Mouse (Mus musculus) heart, embryonic 12.5 days (tissue): ENCODE measurements around the gene Rbbp5. TPM values are rescaled to one million over a fixed set of nuclear protein-coding genes. Genes with fewer than 3 reads are reported as not detected.
A peak's percentile ranks its signal among the peaks of the same experiment; 100 is the strongest.

ENCODE experiments used
- ATAC-seq: fragments of 200-750 bp; cut with Nextera tagmentation; 2 replicates; pipeline ENCODE4 v1.8.0; 2017; ENCODE audit warnings: moderate TSS enrichment, moderate library complexity; ENCODE audit not compliant: insufficient number of reproducible peaks, low FRiP score
- H3K27ac ChIP-seq: fragments of 300-500 bp; sonication (generic); 2 replicates; pipeline ENCODE4 v1.5.1; 2016; ENCODE audit warnings: mild to moderate bottlenecking, moderate library complexity; ENCODE audit not compliant: poor library complexity, severe bottlenecking
- H3K27me3 ChIP-seq: fragments of 300-500 bp; sonication (generic); replicated peaks from 2 replicates; pipeline ENCODE4 v1.6.1; 2016; ENCODE audit warnings: mild to moderate bottlenecking, moderate library complexity
- H3K36me3 ChIP-seq: fragments of 300-500 bp; sonication (generic); 2 replicates; pipeline ENCODE4 v1.6.1; 2016; ENCODE audit warnings: mild to moderate bottlenecking, moderate library complexity
- H3K4me1 ChIP-seq: fragments of 300-500 bp; sonication (generic); replicated peaks from 2 replicates; pipeline ENCODE4 v1.6.1; 2016; ENCODE audit warnings: mild to moderate bottlenecking
- H3K4me2 ChIP-seq: fragments of 300-500 bp; sonication (generic); 2 replicates; pipeline ENCODE4 v1.6.1; 2016; ENCODE audit warnings: mild to moderate bottlenecking, moderate library complexity
- H3K4me3 ChIP-seq: fragments of 300-500 bp; sonication (generic); 2 replicates; pipeline ENCODE4 v1.5.1; 2016; ENCODE audit warnings: mild to moderate bottlenecking
- H3K9ac ChIP-seq: fragments of 300-500 bp; sonication (generic); 2 replicates; pipeline ENCODE4 v1.6.1; 2016; ENCODE audit warnings: mild to moderate bottlenecking, moderate library complexity
- H3K9me3 ChIP-seq: fragments of 300-500 bp; sonication (generic); replicated peaks from 2 replicates; pipeline ENCODE4 v1.6.1; 2016; ENCODE audit warnings: mild to moderate bottlenecking, moderate library complexity
- WGBS: fragments of 180-500 bp; shearing (Covaris S2); methylation state at CpG from one replicate; pipeline ENCODE4 v1.1.7; 2016; 5-methylcytosine and 5-hydroxymethylcytosine counted together
- polyA plus RNA-seq: library from polyadenylated mRNA; unstranded; fragments of >200 nt; fragmentation: Nextera tagmentation; extraction: Ambion mirVana; gene quantifications from 2 replicates; pipeline ENCODE4 v1.2.1, GENCODE M21; 2016

Gene Rbbp5
- 34.2 and 37.8 TPM in 2 replicates for polyA plus RNA-seq

DNA sequence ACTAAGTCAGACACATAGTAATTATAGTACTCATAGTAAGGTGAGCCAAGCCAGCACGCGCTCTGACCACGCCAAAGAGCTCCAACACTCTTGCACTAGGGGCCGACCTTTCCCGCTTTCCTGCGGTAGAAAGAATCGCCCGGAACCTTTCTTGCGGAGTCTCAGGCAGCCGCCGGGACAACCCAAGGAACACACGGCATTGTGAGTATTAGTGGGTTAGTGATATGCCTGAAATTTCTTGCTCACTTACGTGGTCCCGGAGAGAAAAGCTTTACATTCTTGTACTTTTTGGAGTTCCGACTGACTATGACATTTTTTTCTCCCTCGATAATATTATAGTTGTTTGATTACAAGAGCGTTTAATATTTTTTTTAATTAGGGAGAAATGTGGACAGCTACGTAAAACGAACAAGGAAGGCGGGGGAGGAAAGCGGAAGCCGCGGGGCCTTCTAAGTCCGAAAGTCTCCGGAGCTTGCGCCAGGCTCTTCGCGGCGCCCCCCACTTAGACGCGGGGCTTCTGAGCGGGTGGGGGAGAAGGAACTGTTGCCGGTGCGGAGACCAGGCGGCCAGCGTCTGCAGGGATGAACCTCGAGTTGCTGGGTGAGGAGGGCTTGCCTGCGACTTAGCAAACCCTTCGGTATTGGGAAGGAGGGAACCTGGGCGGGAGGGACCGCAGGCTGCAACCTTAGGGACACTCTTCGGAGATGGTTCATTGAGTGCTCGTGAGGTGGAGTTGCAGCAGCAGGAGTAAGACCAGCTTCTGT is at the start of gene Rbbp5:
TSS of gene Rbbp5 (plus strand) at position 438 of the 764 bp plus-strand sequence.
- Histone ChIP-seq H3K4me1 (peaks cover 17% of the 10 kb centered on the region), H3K27me3 (no peaks in the 10 kb centered on the region), H3K9ac (peak within 1 kb of the TSS; percentile 89), H3K9me3 (no peaks in the 10 kb centered on the region), H3K4me2 (peak within 1 kb of the TSS; percentile 70), H3K4me3 (peak within 1 kb of the TSS; percentile 89), H3K27ac (peak within 1 kb of the TSS; percentile 59), H3K36me3 (no peaks in the 10 kb centered on the region)
- under 1% methylated on average over 43 of the region's 43 CpGs for WGBS
- peak; percentile 86 for ATAC-seq

DNA sequence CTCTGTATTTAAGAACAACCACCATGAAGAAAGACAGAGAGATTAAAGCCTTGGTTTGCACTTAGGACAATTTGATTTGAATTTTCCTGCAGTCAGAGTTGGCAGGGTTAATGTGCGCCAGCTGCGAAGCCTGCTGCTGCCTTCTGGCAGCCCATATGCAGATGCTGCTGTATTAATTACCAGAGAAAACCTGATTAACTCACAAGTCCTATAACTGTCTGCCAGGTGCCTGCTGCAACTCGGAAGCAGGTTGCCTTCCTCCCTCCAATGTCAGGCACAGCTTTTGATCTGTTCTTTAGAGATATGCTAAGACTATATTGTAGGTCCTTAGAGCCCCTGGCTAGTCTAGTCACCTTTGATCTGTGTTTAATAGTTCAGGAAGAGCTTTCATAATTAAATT is 46.3 kb upstream of the Rbbp5 start:
- Histone ChIP-seq H3K9me3 (no peaks in the 10 kb centered on the region), H3K4me2 (no peak overlapping the region), H3K27ac (no peak overlapping the region), H3K4me3 (no peak overlapping the region), H3K9ac (no peak overlapping the region), H3K27me3 (no peaks in the 10 kb centered on the region), H3K4me1 (peaks cover 11% of the 10 kb centered on the region; the same call in 1 of the 2 replicates), H3K36me3 (peaks cover 14% of the 10 kb centered on the region)
- WGBS, result 87% methylated on average over 3 of the region's 3 CpGs
- ATAC-seq, result no peak

DNA sequence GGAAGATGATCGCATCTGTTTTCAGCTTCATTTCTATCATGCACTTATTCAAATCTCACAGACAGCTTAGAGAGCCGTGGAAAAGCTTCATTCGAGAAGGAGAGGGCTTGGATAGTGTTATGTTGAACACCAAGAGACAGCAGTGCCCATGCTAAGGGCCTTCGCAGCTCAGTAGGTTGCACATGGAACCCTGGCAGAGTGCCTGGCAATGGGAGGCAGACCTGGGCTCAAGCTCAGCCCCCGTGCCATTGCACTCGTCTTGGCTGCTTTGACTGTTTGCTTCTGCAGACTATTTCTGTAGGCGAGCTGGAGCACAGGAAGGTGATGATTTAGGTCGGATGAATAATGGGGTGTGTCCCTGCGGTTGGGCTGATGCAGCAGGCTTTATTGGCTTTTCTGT is 45.4 kb upstream of the Rbbp5 start:
- H3K4me1 ChIP-seq, result peaks cover 11% of the 10 kb centered on the region; the same call in 1 of the 2 replicates
- H3K9me3 ChIP-seq, result no peaks in the 10 kb centered on the region
- no peak overlapping the region for H3K4me3 ChIP-seq
- no peak overlapping the region for H3K4me2 ChIP-seq
- H3K36me3 ChIP-seq, result peaks cover 18% of the 10 kb centered on the region
- ATAC-seq, result no peak
- no peaks in the 10 kb centered on the region for H3K27me3 ChIP-seq
- H3K27ac ChIP-seq, result no peak overlapping the region
- no peak overlapping the region for H3K9ac ChIP-seq
- WGBS, result 73% methylated on average over 9 of the region's 9 CpGs

DNA sequence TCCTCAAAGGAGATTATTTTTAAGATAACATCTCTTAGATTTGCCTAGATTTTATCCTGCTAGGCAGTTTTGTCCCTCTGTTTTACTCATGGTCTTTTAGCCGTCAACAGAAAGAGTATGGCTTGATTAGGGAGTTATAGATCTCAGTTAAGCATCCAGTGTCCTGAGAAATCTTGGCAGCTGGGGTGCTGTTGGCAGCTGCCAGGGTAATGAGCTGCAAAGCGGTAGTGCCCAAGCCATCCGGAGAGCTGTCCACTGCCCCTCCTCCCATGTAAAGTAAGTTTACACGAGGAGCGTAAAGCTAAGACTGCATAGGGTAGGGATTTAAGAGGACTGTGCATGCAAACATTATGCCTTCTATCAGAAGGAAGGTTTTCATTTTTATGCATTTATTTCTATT is 43.8 kb upstream of the Rbbp5 start:
- Histone ChIP-seq H3K27ac (no peak overlapping the region), H3K27me3 (no peaks in the 10 kb centered on the region), H3K4me3 (no peak overlapping the region), H3K4me1 (peaks cover 11% of the 10 kb centered on the region; the same call in 1 of the 2 replicates), H3K4me2 (no peak overlapping the region), H3K9ac (no peak overlapping the region), H3K9me3 (no peaks in the 10 kb centered on the region), H3K36me3 (peaks cover 24% of the 10 kb centered on the region)
- no peak for ATAC-seq
- 85% methylated on average over 5 of the region's 5 CpGs for WGBS

DNA sequence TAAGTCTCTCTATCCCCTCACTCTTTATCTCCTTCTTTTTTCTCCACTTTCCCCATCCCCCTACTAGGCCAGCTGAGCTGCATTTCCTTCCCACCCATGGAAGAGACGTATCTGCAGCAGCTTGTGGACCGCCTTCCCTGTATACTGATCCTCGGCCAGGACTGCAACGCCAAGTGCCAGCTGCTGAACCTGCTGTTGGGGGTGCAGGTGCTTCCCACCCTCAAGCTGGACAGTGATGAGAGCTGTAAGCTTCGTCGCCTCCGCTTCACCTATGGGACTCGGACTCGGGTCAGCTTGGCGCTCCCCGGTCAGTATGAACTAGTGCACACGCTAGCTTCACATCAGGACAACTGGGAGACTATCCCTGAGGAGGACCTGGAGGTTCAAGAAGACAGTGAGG is 43.1 kb upstream of the Rbbp5 start:
- no peak for ATAC-seq
- no peak overlapping the region for H3K4me3 ChIP-seq
- 90% methylated on average over 12 of the region's 12 CpGs for WGBS

DNA sequence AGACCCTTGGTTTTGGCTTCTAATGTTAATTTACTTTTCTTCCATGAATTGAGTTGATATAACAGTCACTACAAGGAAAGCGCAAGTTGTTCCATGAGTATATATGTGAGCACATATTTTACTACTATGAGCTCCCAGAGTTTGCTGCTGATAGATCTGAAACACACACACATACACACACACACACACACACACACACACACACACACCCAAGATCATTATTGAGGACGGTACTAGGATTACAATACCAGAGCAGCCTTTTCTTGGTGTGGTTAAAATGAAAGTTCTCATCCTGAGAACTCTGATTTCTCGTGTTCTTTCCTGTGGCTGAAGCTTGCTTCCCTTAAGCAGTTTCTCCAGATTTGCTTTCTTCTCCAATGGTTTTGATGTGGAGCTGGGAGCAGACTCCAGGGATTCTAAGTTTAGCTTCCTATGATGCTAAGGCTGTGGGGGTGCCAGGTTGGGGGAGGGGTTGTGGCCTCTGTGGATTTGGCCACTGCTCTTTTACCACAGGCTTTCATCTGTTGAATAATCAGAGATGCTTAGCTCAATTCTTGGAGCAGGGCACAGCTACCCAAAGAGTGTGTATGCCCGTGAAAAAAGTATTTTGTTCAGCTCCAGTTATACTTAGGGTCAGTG is 40.7 kb upstream of the Rbbp5 start:
- Histone ChIP-seq H3K9ac (no peak overlapping the region), H3K4me2 (no peak overlapping the region), H3K27me3 (no peaks in the 10 kb centered on the region), H3K27ac (no peak overlapping the region), H3K36me3 (peaks cover 43% of the 10 kb centered on the region), H3K9me3 (peaks cover 4% of the 10 kb centered on the region), H3K4me3 (no peak overlapping the region), H3K4me1 (peaks cover 11% of the 10 kb centered on the region; the same call in 1 of the 2 replicates)
- no peak for ATAC-seq
- WGBS, result 77% methylated on average over 4 of the region's 4 CpGs

More for the DNA sequence above, 43.1 kb upstream of the Rbbp5 start:
- H3K9me3 ChIP-seq, result no peaks in the 10 kb centered on the region
- no peak overlapping the region for H3K27ac ChIP-seq
- H3K36me3 ChIP-seq, result peaks cover 24% of the 10 kb centered on the region
- H3K9ac ChIP-seq, result no peak overlapping the region
- H3K27me3 ChIP-seq, result no peaks in the 10 kb centered on the region
- peaks cover 11% of the 10 kb centered on the region; the same call in 1 of the 2 replicates for H3K4me1 ChIP-seq
- no peak overlapping the region for H3K4me2 ChIP-seq

DNA sequence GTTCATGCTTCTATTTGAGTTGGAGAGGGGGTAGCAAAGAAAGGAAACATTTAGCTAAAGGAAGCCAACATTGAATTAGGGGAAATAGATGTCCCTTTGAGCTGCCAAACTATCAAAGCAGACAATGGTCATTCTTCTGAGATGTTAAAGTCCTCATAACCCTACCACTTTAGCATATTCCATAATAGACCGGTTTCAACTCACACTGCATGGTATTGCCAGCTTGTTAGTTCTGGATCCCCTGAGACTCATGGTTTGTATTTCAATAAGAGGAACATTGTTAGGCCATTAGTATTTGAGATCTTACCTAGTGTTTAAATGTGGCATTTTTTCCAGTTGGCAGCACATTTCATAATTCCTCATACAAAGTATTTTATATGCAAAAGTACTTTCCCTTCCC is 40.2 kb upstream of the Rbbp5 start:
- no peak overlapping the region for H3K4me2 ChIP-seq
- no peak overlapping the region for H3K27ac ChIP-seq

DNA sequence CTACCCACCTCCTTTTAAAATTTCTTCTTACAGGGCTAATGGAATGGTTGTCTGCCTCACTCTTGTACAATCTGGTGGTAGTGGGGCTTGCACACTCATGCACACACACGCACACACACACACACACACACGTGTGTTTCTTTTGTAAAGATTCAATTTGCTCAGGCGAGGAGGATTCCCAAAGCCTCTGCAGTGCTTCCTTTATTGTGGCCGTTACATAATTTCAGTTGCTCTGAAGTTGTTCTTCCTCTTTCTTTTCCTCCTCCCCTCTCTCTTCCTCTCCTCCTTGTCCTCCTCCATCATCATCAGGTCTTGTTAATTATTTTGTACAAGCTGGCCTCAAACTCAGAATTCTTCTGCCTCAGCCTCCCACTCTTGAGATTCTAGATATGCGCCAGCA is 39.8 kb upstream of the Rbbp5 start:
- Histone ChIP-seq H3K36me3 (peaks cover 53% of the 10 kb centered on the region), H3K27me3 (no peaks in the 10 kb centered on the region), H3K4me2 (no peak overlapping the region), H3K4me1 (peaks cover 4% of the 10 kb centered on the region; the same call in 1 of the 2 replicates), H3K4me3 (no peak overlapping the region), H3K27ac (no peak overlapping the region), H3K9ac (no peak overlapping the region), H3K9me3 (peaks cover 4% of the 10 kb centered on the region)
- ATAC-seq, result no peak
- WGBS, result 76% methylated on average over 5 of the region's 5 CpGs

More for the DNA sequence above, 40.2 kb upstream of the Rbbp5 start:
- H3K4me3 ChIP-seq, result no peak overlapping the region
- ATAC-seq, result no peak
- H3K27me3 ChIP-seq, result no peaks in the 10 kb centered on the region
- H3K4me1 ChIP-seq, result peaks cover 6% of the 10 kb centered on the region; the same call in 1 of the 2 replicates
- H3K9me3 ChIP-seq, result peaks cover 4% of the 10 kb centered on the region
- H3K36me3 ChIP-seq, result peaks cover 49% of the 10 kb centered on the region
- whole genome bisulfite sequencing, result 80% methylated on average over 1 of the region's 1 CpGs
- H3K9ac ChIP-seq, result no peak overlapping the region

DNA sequence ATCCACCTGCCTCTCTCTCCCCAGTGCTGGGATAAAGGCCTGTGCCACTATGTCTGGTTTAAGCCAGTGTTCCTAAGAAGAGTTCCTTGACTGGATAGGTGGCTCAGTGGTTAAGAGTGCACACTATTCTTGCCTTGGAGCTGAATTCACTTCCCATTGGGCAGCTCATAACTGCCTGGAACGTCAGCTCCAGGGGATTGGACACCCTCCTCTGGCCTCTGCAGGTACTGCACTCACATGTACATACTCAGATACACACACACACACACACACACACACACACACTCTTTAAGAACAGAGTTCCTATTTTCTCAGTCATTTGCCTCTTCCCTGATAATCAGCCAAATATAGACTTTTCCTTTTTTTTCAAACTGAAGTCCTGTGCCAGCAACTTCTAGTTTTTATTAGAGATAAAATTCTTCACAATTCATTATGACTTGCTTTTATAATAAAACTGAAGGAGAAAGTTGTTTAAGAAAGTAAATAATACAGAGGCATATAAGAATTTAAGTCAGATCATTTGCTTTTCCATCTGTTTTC is 36.2 kb upstream of the Rbbp5 start:
- peaks cover 53% of the 10 kb centered on the region for H3K36me3 ChIP-seq
- no peak for ATAC-seq
- WGBS, result 64% methylated on average over 1 of the region's 1 CpGs

DNA sequence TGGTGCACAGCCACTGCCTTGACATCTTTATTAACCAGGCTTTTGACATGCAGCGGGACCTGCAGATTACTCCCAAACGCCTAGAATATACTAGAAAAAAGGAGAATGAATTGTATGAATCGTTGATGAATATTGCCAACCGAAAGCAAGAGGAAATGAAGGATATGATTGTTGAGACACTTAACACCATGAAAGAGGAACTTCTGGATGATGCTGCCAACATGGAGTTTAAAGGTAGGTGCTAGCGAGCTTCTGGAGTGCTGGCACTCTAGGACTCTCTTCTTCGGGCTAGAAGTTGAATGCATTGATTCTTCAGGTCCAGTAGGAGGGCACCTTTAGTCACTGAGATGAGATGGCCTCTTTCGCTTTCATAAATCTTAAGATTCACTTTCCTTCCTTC is 27.4 kb upstream of the Rbbp5 start:
- Histone ChIP-seq H3K9me3 (no peaks in the 10 kb centered on the region), H3K27ac (no peak overlapping the region), H3K9ac (no peak overlapping the region), H3K4me1 (no peaks in the 10 kb centered on the region), H3K4me2 (no peak overlapping the region), H3K36me3 (peaks cover 55% of the 10 kb centered on the region), H3K27me3 (no peaks in the 10 kb centered on the region), H3K4me3 (no peak overlapping the region)
- WGBS, result 88% methylated on average over 7 of the region's 7 CpGs
- ATAC-seq, result no peak

More for the DNA sequence above, 36.2 kb upstream of the Rbbp5 start:
- Histone ChIP-seq H3K9ac (no peak overlapping the region), H3K27me3 (no peaks in the 10 kb centered on the region), H3K4me2 (no peak overlapping the region), H3K4me1 (no peaks in the 10 kb centered on the region; the same call in 1 of the 2 replicates), H3K4me3 (no peak overlapping the region), H3K9me3 (peaks cover 4% of the 10 kb centered on the region), H3K27ac (no peak overlapping the region)

DNA sequence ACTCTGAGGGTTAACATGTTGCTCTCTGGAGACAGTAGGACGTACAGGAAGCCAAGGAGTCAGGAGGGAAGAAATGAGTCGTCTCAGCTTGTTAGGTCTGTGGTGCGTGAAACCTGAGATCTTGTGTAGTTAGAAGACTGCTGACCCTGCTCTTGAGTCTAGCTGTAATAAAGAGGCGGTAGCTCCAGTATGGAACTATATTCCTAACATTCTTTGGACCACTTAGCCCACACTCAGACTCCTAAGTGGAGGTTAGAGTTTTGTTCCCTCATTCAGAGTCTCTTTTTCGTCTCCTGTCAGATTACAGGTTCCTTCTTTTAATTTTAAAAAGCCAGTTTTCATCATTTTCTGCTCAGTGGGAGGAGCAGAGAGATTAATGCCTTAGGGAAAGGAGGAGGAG is 12.5 kb upstream of the Rbbp5 start:
- H3K36me3 ChIP-seq, result peaks cover 49% of the 10 kb centered on the region
- H3K4me3 ChIP-seq, result no peak overlapping the region
- no peak overlapping the region for H3K27ac ChIP-seq
- no peaks in the 10 kb centered on the region for H3K9me3 ChIP-seq
- peaks cover 12% of the 10 kb centered on the region for H3K4me1 ChIP-seq
- 78% methylated on average over 5 of the region's 5 CpGs for WGBS
- no peak for ATAC-seq
- H3K4me2 ChIP-seq, result no peak overlapping the region
- no peaks in the 10 kb centered on the region for H3K27me3 ChIP-seq
- H3K9ac ChIP-seq, result no peak overlapping the region
